Mouse (Mus musculus): ENCODE results near the gene Crip1.

GRCm38 (mm10) chr12:113138901-113139864 lies 6.9 kb upstream of the Crip1 start:
- TF ChIP-seq CTCF (IDR thresholded peaks at IDR 0.05), result no peak
- 0 out of 2 replicates have a peak, but pooled peaks have one; percentile 6 for TF ChIP-seq EP300 (IDR thresholded peaks at IDR 0.05; ENCODE audit: insufficient read depth, low read depth, low read length)
- no peak for TF ChIP-seq POLR2A (IDR thresholded peaks at IDR 0.05; ENCODE audit: insufficient read depth, low read depth, low read length)

Measured in heart, adult 2 months (tissue).